Mouse (Mus musculus) embryo, embryonic 10.5 days (tissue): ENCODE results near the gene Lrfn4.

Experiments
- DNase-seq: peaks from one replicate; pipeline ENCODE4 v3.0.0-alpha.2; 2015; ENCODE audit warnings: low spot score

Lrfn4 gene

DNA sequence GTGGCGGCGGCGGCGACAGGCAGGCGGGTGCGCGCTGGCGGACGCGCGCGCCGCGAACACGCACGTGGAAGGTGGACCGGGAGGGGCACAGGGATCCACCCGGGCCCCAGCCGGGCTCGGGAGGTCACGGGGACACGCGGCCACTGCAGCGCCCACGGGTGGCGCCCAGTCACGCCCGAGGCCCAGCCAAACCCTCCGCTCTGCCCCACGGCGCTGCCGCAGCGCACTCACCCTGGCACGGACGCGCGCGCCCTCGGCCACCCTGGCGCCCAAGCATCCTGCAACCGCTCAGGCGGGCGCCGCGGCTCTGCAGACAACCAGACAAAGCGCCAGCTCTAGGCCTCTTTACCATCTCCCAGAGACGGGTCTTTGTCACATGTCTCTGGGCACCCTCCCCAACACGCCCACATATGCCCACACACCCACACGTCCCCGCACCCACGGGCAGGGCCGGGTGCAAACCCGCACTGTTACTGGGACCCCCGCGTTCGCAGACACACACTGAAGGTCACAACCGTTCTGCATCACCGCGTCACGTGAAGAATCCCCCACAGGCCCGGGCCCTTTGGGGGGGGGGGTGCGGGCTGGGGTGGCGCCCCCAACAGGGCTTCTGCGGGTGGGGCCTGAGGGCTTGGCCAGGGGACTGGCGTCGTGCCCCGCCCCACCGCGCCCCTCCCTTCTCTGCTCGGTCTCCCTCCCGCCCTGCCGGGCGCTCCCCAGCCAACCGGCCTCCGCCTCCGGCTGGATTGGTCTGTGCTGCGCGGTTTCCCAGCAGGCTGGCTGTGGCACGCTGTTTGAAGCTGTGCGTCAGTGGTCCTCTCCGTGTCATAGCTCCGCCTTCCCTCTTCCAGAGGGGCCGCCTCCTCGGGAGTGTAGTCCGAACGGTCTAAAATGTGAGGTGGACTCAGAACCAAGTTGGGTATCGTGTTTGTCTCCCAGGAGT lies at the start of gene Lrfn4:
Gene Lrfn4, minus strand, starts transcription at position 517 of the 943 bp plus-strand sequence.
- DNase-seq = peak; percentile 95

DNA sequence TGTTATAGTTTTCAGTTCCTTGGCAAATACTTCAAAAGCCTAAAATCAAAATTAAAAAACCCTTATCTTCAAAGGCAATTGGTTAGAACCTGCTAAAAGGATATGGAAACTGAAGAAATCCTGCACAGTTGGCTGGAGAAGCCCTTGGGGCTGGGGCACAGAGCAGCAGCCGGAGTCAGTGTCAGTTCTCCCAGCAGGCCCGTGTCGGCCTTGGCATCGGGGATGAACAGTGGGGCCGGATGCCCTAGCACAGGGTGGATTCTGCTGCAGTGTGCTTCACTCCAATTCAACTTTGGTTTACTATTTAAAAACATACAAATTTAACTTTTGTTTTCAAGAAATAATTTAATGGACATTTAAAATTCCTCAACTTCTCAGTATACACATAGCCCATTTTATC lies 42.7 kb upstream of the Lrfn4 start:
- no peak for DNase-seq

DNA sequence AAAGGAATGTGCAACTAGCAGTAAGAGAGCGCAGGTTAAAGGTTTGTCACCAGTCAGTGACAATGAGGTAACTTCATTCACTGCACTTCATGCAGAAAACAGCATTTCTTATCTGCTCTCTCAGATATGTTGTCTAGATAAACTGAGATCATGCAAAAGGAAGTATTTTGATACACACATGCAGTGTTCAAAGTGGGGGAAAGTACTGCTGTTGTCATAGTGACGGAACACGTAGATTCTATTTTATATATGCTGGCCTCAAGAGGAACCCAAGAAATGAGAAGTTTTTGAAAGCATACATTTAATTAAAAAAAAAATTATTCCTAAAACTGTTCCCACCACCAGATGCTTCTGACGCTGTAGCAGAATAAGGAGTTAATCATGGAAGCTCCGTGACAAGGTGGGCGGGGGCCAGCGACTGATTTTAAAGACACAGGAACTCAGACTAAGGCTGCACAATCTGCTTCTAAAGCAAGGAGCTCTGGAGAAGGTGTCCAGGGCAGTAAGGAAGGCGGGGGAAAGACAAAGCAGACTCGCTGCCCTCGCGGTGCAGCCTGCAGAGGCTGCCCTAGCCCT lies 31.5 kb upstream of the Lrfn4 start:
- DNase-seq = no peak

DNA sequence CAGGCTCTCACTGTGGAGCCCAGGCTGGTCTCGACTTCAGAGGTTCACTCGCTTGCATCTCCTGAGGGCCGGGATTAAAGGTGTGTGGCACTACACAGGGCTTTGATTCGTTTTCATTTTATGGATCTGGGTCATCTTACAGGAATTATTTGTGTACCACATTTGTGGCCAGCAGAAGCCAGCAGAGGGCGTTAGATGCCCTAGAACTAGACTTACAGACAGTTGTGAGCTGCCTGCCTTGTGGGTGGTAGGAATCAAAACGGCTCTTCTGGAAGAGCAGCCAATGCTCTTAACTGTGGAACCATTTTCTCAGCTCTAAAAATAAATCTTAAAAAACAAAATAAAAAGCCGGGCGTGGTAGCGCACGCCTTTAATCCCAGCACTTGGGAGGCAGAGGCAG lies 28.8 kb upstream of the Lrfn4 start:
- DNase-seq = peak; percentile 76

DNA sequence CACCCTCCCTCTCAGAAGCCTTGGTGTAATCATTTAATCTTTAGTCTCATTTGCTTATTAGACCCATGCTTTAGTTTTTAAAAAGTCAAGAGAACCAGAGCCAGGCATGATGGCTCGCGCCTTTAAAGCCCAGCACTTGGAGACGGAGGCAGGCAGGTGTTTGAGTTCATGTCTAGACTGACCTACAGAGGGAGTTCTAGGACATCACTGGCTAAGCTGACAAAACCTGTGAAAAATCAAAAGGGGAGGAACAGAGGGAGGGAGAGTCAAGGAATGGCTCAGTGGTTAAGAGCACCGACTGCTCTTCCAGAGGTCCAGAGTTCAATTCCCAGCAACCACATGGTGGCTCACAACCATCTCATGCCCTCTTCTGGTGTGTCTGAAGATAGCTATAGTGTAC lies 20.5 kb upstream of the Lrfn4 start:
- DNase-seq = no peak

DNA sequence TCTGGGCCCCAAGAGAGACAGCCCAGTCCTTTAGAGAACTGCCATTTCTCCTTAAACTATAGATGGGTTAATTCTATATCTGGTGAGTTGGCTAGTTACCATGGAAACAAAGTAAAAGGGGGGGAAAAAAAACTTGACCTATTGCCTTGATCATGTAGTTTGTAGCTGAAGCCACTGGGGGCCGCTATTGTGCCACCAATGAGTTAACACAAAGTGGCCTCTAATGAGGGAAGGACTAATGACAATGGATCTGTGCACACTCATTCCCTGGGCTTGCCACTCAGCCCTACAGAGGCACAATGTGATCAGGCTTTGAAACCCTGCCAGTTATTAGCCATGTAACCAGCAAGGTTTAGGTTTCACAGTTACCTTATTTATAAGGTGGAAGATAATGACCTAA lies 13.4 kb upstream of the Lrfn4 start:
- peak; percentile 90 for DNase-seq

DNA sequence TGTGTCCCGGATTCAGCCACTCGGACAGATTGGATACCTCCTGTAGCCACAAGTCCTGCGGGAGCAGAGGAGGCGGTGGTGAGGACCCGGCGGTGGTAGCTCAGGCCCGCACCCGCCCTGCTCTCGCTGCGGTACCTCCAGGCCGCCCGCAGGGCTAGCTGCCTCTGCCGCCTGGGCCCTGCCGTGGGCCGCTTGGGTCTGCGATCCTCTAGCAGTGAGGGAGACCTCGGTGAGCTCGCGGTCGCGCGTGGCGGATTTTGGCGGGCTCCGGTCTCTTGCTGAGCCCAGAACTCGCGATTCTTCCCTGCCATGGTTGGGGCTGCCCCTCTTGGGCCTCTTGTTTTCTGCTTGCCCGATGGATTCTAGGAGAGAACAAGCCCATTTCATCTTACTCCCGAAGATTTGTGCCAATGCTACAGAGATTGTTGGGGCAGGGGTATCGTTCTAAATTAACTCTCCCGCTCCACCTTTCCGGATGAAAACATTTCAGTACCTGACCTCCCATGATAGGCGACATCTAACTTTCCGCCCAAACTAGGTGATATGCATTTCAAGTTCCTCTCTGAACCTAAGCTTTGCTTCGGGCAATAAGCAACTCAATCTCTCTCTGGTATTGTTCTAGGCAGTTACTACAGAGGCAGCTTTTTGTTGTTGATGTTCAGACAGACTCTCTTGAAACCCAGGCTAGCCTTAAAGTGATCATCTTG lies 10.5 kb upstream of the Lrfn4 start:
- peak; percentile 56 for DNase-seq

DNA sequence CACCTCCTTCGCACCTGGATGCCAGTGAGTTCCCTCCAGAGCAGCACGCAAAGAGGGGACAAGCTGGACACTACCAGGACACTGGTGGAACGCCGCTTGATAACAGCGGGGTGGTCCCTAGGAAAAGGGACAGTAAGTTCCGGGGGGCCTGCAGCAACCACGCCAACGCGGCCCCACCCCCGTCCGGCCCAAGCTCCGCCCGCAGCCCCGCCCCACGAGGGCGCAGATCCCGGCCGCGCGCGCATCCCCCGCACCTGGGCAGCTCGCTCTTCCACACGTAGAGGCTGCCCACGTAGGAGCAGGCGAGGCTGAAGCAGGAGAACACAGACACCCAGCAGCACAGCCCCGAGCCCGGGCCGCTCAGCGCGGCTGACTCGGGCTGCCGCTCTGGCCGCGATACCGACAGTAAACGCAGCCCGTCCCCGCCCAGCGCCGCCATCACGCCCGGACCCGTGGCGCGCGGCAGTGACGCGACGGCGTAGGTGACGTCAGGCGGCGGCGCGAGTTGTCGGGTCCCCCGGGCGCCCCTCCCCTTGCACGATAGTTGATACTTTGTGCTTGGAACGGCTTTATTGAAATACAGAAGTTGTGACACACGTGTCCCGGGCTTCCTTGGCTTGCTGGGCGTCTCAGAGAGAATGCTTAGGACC lies 9.8 kb upstream of the Lrfn4 start, which contains the start of gene Rce1:
Gene Rce1, minus strand, starts transcription at position 463 of the 650 bp plus-strand sequence.
- DNase-seq = peak; percentile 93

DNA sequence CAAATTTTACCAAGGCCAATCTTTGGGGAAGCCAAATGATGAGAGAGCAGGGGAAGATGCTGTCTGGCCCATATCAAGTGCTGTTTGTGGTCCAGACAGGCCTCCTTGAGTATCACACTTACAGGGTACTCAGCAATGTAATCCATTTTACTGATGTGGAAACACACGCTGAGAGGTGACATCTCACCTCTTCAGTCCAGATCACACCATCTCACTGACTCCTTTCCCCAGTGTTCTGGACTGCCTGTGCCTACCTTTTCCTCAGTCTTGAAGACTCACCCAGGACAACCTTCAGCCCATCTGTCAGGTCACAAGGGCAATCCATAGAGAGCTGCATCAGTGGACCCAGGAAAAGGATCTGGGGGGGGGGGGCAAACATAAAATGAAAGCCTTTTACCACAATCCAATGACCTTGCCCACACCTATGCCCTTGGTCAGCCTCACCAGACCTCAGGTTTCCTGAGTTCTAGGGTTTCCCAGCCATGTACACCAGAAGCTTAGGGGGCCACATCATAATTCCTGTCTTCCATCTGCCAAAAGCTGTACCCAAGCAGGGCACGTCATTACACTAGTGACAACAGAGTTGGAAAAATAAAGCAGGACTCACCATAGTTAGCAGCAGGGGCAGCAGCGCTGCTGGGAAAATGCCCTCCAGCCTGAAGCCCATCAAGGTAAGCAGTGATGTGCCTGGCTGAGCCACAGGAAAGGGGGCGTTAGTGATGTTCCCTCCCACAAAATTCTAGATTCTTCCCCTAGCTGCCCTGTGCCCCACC lies 9.1 kb upstream of the Lrfn4 start:
- no peak for DNase-seq

DNA sequence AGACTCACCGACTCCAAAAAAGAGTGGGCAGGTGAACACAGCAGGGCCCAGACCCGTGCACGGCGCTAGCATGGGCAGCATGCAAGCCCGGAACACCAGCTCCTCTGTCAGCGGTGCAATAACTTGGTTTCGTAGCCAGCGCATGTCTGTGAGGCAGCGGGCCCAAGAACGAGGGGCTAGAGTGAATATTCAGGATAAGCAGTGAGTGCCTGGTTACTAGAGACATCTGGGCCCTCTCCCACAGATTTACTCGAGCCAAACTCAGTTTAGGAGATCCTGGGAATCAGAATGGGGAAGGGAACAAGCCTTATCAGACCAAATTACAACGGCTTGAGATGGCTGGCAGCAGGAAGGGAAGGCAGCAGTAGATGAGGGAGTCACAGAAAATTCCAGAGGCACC lies 8.5 kb upstream of the Lrfn4 start:
- no peak for DNase-seq

DNA sequence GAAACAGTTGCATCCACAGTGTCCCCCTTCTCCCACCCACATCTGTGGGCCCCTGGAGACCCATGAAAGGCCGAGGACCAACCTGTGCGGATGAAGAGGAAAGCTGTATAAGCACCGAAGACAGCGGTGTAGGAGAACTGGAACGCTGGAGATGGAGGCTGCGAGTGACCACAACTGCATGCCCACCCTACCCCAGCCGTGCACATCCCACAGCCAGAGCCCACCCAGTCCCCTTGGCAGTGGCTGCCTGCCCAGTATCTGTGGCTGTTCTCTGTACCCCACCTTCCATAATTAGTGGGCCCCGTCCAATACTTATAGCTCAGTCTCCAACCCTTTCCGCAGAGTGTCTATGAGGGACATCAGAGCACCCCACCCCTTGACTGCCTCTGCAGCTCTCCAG lies 8.0 kb upstream of the Lrfn4 start:
- DNase-seq = no peak

DNA sequence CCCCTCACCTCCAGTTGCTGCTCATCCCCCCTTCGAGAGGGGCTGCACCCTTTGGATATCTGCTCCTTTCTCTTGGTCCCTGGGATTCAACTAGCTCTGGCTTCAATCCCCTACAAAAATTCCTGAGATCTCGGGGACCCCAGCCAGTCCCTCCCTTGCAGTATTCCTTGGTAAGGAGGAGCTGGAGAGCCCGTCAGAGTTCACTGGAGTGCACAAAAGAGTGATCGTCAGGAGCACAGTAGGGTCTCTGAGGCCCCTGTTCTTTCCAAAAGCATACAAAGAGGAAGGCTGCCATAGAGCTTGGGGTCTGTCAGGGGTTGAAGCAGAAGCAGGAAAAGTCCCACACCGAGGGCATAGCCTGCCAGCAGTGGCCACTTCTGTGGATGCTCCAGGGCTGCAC lies 7.3 kb upstream of the Lrfn4 start:
- DNase-seq = no peak

DNA sequence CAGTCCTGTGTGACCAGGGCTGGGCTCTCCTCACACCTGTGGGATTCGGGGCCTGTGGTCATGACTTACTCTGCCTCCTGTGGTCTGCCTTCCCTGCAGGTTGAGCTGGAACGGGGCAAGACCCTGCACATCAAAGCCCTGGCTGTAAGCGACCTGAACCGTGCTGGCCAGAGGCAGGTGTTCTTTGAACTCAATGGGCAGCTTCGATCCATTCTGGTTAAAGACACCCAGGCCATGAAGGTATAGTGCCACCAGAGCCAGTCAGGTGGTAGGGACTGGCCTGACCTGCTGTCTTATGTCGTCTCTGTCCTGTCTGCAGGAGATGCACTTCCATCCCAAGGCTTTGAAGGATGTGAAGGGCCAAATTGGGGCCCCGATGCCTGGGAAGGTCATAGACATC lies 5.3 kb upstream of the Lrfn4 start:
- no peak for DNase-seq

DNA sequence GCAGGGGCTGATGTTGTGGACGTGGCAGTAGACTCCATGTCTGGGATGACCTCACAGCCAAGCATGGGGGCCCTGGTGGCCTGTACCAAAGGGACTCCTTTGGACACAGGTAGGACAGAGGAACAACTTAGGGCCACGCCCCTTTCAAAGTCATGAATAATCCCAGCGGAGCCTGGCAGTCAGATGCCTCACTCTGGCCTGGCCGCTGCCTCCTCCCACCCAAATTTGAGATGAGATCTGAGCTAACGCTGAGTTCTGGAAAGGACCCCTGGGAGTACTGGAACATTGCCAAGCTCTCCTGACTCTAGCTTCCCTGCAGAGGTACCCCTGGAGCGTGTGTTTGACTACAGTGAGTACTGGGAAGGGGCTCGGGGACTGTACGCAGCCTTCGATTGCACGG lies 4.0 kb upstream of the Lrfn4 start:
- no peak for DNase-seq

DNA sequence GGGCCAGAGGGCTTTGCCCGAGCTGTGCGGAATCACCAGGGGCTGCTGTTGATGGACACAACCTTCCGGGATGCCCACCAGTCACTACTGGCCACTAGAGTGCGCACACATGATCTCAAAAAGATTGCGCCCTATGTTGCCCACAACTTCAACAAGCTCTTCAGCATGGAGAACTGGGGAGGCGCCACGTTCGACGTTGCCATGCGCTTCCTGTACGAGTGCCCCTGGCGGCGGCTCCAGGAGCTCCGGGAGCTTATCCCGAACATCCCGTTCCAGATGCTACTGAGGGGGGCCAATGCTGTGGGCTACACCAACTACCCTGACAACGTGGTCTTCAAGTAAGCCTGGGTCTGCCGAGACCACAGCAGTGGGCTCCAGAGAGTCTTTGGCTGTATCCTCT lies 2.7 kb upstream of the Lrfn4 start:
- DNase-seq = peak; percentile 60

DNA sequence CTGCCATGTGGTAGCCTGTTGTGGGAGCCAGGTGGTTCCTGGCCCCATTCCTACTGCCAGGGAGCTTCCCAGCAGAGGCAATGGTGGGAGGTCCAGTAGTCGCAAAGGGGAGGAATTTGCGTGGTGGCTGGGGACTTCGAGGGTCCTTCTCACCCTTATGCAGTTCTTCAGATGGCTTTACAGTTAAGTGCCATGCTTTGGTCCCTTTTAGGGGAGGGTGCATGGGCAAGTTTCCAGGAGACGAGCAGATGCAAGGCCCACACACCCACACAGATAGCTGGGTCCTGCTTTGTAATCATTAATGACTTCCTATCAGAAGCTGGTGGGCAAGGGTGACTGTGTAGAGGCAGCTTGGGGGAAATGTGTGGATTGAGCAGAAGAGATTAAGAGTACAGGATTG lies 1.1 kb upstream of the Lrfn4 start:
- DNase-seq = no peak

DNA sequence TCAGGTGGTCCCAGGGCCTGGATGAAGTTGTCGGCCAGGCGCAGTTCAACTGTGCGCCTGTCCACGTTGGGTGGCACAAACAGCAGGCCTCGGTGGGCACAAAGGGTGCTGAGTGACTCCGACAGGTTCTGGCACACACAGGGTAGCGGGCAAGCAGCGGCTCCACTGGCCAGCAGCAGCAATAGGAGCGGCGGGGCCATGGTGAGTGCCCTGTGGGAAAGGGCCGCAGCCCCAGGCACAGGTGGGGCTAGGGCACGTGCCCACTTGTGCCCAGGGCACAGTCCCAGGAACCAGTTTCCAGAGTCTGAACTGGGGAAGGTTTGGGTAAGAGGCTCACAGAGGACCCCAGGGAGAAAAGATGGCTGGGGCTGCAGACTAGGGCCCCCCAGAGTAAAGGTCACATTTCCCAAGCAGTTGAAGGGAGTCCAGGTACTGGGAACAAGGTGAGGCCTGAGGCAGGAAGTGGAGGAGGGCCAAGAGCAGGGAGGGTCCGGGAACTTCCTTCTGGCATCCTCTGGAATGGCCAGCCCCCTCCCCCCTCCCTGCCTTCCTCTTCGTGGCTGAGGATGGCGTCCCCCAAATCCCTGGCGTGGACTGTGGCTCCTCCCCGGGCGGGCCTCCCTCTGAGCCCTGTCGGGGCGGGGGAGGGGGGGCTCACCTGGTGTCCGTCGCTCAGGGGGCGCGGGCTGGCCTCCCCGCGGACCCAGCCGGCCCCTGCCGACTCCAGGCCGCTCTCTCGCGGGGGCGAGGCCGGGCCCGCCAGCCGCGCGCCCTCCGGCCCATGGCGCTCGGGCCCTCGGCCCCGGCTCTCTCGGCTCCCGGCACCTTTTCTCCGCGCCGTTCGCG lies 939 bp downstream of the Lrfn4 start:
- DNase-seq = peak; percentile 69

DNA sequence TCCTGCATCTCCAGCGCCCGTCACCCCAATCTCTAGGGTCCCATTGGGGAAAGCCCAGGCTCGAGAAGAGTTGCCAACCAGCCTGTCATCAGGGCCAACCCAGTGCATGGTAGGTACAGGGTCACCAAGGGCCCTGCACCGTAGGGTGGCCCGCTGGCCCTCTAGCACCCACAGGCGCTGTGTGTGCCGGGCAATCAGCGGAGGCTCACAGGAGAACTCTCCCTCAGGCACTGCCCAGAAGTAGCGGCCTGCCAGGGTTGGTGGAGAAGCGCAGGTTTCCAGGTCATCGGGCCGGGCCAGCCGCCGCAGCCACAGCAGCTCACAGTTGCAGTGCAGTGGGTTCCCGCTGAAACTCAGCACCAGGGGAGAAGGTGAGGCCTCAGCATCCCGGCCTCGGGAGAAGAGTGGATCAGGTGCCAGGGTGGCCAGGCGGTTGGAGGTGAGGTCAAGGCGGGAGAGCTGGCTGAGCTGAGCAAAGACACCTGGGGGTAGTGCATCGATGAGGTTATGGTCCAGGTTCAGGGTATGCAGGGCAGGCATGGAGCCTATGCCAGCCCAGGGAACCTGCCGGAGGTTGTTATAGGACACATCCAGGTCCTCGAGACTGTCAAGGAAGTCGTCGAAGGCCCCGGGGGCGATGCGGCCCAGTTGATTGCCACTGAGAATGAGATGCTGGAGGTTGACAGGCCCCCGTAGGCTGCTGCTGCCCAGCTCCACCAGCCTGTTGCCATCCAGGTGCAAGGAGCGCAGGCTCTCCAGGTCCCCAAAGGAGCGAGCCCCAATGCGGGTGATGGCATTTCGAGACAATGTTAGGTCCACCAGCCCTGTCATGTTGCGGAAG lies 1.8 kb downstream of the Lrfn4 start:
- DNase-seq = no peak

DNA sequence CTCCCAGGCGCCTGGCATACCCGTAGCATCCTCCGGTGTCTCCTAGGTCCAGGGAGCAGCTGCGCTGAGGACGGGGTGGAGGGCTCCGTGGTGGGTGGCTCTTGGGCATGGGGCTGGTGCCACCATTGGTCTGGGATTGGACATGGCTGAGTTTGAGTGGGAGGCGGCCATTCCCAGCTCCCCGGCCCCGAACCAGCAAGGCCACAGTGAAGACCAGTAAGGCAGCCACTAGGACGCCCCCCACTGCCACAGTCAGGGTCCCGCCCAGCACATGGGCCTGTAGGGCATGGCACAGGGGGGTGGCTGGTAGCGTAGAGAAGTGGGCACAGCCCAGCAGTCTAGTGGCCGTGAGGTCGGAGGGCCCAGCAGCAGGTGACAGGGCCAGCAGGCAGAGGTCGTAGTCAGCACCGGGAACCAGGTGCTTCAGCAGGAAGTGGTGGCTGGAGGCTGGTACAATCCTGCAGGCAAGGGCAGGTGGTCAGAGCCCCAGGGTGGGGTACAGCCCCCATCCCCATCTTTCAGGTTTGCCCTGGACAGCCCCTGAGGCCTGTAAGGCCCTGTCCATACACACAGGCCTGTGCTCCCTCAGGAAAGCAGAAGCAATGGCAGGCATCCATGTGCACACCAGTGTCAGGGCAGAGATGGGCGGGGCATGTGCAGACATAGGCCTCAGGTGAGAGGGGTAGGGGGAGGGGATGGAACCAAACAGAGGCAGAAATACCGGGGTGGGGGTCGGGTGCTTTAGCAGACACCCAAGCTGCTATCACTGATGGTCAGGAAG lies 3.1 kb downstream of the Lrfn4 start:
- no peak for DNase-seq
